Mouse (Mus musculus) neutrophil, adult 59 days (primary cell): ENCODE measurements around the gene Olfr13. TPM values are rescaled to one million over a fixed set of nuclear protein-coding genes. Genes with fewer than 3 reads are reported as not detected.

ENCODE experiments used
- total RNA-seq, 2 experiments: library from RNA; stranded (reverse); gene quantifications; 1 replicate in 1 of 2; 2 replicates in 1 of 2; pipeline ENCODE4 v1.2.4; 2023

Gene Olfr13
- not detected for total RNA-seq

GRCm38 (mm10) chr6:43171840-43172239, at the start of gene Olfr13:
Gene Olfr13, plus strand, starts transcription at chr6:43172140.

DNA sequence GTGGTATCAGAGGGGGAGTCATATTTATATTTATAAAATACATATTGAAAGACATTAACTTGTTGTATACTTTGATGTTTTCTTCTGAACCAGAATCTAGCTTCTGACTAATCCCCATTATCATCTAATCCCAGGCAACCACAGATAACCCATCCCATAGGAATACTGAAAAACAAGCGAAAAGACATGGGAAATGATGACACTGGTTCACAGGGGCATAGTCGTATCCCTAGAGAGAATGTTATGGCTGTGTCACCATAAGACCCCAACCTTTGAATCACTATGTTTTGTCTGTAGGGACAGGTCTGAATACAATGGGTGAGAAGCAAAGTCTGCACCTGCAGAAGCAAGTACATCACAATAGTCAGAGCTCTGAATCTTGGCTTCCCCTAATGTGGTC, 25.7 kb upstream of the Olfr13 start, which contains the start of gene Olfr237-ps1:
Olfr237-ps1 (plus strand) TSS at position 301 of the 400 bp plus-strand sequence.

DNA sequence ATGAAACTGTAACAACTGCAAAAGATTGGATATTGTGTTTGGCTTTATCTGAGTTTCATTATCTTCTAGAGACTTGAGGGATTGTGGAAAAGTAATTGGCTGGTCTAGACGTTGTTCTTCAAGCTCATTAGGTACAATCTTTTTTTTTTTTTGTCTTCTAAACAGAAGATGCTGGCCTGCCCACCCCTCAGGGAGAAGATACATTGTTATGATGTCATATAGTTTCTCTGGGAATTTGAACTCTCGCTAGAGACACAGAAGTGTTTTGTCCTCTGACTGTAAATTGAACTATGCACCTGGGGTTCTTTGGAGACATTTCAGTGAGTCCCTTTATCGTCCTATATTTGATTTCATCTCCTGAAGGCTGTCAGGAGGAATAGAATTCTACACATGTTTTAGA, 9.0 kb upstream of the Olfr13 start, which contains the start of gene Olfr437:
Olfr437 (plus strand) TSS at position 301 of the 400 bp plus-strand sequence.

GRCm38 (mm10) chr6:43196781-43197180, 24.8 kb downstream of the Olfr13 start, which contains the start of gene Olfr435:
Gene Olfr435, plus strand, starts transcription at chr6:43197146.

DNA sequence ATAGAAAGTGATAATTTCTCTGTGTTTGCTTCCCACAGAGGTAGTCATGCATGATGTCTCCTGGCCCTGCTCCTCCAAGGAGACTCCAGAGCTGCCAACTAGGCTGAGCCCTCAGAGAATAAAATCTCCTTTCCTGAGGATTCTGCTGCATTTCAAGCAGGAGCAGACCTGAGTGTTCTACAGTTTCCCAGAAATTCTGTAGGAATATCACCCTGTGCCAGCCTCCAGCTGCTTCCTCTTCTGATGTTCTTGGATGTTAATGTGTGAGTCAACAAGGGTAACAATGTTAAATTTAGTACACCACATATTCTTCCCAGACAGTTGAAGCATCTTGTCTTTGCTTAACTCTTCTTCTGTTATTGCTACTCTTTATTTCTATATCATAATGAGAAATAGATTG, 40.9 kb downstream of the Olfr13 start, which contains the start of gene Olfr434:
Olfr434 (plus strand) TSS at position 149 of the 400 bp plus-strand sequence.

Other genes starting within 250 kb of the Olfr13 start
- not detected for gene Olfr444, start 223.1 kb upstream of the Olfr13 start, total RNA-seq
- not detected for gene Olfr441, start 65.8 kb upstream of the Olfr13 start, total RNA-seq
- not detected for gene Olfr237-ps1, start 25.6 kb upstream of the Olfr13 start, total RNA-seq
- gene Olfr437, start 8.9 kb upstream of the Olfr13 start, total RNA-seq, result not detected
- gene Olfr435, start 25.0 kb downstream of the Olfr13 start, total RNA-seq, result not detected
- not detected for gene Olfr434, start 40.9 kb downstream of the Olfr13 start, total RNA-seq
- not detected for gene Olfr47, start 59.4 kb downstream of the Olfr13 start, total RNA-seq
- gene Arhgef5, start 93.4 kb downstream of the Olfr13 start, total RNA-seq, result under 1 TPM; 0.31 to 0.49 TPM
- gene Nobox, start 137.4 kb downstream of the Olfr13 start, total RNA-seq, result not detected